Mouse (Mus musculus) olfactory bulb, adult 2 months (tissue): ENCODE measurements around the gene Phc2.

Experiments
- CTCF ChIP-seq: fragments of 200-500 bp; IDR thresholded peaks from 2 replicates; pipeline ENCODE4 v1.5.1; 2012; ENCODE audit warnings: low read depth, mild to moderate bottlenecking, low read length, moderate library complexity; ENCODE audit not compliant: insufficient read depth
- POLR2A ChIP-seq: fragments of 200-500 bp; IDR thresholded peaks from 2 replicates; pipeline ENCODE4 v1.6.1; 2012; ENCODE audit warnings: mild to moderate bottlenecking, low read depth, low read length, moderate library complexity; ENCODE audit not compliant: insufficient read depth

DNA sequence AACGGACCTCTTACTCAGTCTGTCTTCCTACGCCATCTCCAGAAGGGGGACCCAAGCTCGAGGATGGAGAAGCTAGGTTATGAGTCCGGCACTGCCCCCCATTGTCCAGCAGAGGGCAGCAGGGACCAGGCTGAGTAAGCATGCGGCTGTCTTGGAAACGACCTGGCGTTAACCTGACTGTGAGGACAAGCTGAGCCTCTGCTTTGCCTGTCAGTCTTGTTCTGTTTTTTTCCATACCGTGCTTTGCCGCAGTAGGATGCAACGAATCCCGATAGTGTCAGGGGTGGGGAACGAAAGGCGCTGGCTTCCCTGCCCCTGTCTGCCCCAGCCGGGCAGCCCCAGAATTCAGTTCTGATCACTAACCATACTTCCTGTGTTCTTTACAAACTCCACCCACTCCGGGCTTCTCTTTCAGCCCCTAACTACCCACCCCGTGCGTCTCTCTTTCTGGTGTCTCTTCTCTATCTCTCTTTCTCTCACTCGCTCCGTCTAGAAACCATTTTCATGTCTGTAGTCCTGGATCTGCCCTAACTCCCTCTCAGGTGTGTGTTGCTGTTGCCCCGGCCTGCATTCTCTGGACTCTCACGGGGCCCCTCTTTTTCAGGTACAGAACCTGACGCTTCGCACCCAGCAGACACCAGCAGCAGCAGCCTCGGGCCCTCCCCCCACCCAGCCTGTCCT, 57.1 kb downstream of the Phc2 start:
- TF ChIP-seq CTCF (peak; percentile 92), POLR2A (no peak)
